21 mouse cellular contexts compared by ENCODE assay signal in the genomic region with DNA sequence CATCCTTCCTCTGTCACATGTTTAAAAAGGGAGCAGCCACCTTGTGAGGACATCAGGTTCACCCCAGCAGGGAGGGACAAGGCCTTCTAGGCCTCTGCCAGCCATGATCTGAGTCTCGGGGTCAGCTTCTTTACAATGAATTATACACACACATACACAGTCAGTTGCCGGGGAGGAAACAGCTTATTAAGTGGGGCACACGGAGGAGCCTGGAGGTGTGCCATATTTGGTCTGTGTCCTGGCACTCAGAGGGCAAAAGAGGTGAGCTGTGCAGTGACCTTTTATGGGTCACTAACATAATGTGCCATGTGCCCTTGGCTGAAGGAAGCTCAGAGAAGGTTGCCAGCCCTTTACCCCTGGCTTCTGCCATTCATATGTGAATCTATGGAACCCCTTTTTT.
DNase-seq lines count a peak whose midpoint lies in the region; ATAC-seq and TF ChIP-seq lines count a peak whose summit lies in the region.
"Had no signal": no experiment of that assay in that cellular context is flagged by ENCODE, and none has a peak within 500 bp of the region (broad histone marks: within the 10 kb centered on the region; RNA-seq: fewer than 3 reads in every experiment).

No protein-coding gene starts in this region.

- TF ChIP-seq POLR2A in kidney, adult 2 months (IDR thresholded peaks at IDR 0.05; ENCODE audit: low read depth, low read length), result no peak

- ATAC-seq in hindbrain, embryonic 12.5 days (ENCODE audit: low FRiP score), result no peak
- ATAC-seq: forebrain, embryonic 16.5 days; intestine, embryonic 15.5 days; lung, postnatal 0 days; midbrain, embryonic 13.5 days had no signal

- no peak for TF ChIP-seq CTCF in kidney, adult 2 months (conservative IDR thresholded peaks at IDR 0.05; ENCODE audit: insufficient read depth, insufficient read length, low read depth, low read length)

- H3K36me3 ChIP-seq in kidney, adult 2 months (ENCODE audit: control insufficient read depth, insufficient read depth, low read length), result no peaks in the 10 kb centered on the region
- peaks cover 5% of the 10 kb centered on the region; the same call in 1 of the 2 replicates for H3K36me3 ChIP-seq in hindbrain, embryonic 12.5 days
- H3K36me3 ChIP-seq: embryonic facial prominence, embryonic 15.5 days; intestine, embryonic 15.5 days had no signal

- DNase-seq in kidney, adult 2 months, result peak; percentile 74
- DNase-seq in kidney, postnatal 4 days, result no peak
- peak; percentile 32 to 36 for DNase-seq in cerebellum, adult 18-20 months
- DNase-seq in cerebellum, adult 9-10 months, result peak; percentile 57
- peak; percentile 66 to 81 for DNase-seq in kidney, postnatal 25 days
- no peak for DNase-seq in retina, embryonic 14.5 days (ENCODE audit: low spot score)
- DNase-seq: adrenal gland, adult 2 months; heart, postnatal 36 days; layer of hippocampus, postnatal 36 days; right cerebral cortex, postnatal 14 days; spleen, adult 18-20 months; thymus, postnatal 4 days had no signal

- WGBS in kidney, adult 2 months, result 33% methylated on average over 3 of the region's 3 CpGs
- whole genome bisulfite sequencing in hindbrain, embryonic 12.5 days, result 68% methylated on average over 3 of the region's 3 CpGs

- H3K27me3 ChIP-seq in kidney, adult 2 months (replicated peaks; ENCODE audit: control insufficient read depth, insufficient read depth, low read length), result no peaks in the 10 kb centered on the region
- no peaks in the 10 kb centered on the region for H3K27me3 ChIP-seq in hindbrain, embryonic 12.5 days
- H3K27me3 ChIP-seq: embryonic facial prominence, embryonic 15.5 days; hindbrain, embryonic 15.5 days; intestine, embryonic 15.5 days; midbrain, embryonic 13.5 days; neural tube, embryonic 15.5 days had no signal

- no peaks in the 10 kb centered on the region for H3K9me3 ChIP-seq in hindbrain, embryonic 12.5 days (replicated peaks)
- H3K9me3 ChIP-seq: embryonic facial prominence, embryonic 15.5 days; hindbrain, embryonic 15.5 days; intestine, embryonic 15.5 days; midbrain, embryonic 13.5 days; neural tube, embryonic 15.5 days had no signal

- H3K4me2 ChIP-seq in hindbrain, embryonic 12.5 days (replicated peaks), result no peak overlapping the region
- H3K4me2 ChIP-seq: embryonic facial prominence, embryonic 15.5 days; hindbrain, embryonic 15.5 days; intestine, embryonic 15.5 days; midbrain, embryonic 13.5 days; neural tube, embryonic 15.5 days had no signal

- H3K4me3 ChIP-seq in kidney, adult 2 months (ENCODE audit: insufficient read depth, low read depth, low read length), result no peak overlapping the region
- no peak overlapping the region for H3K4me3 ChIP-seq in hindbrain, embryonic 12.5 days
- H3K4me3 ChIP-seq: embryonic facial prominence, embryonic 15.5 days; hindbrain, embryonic 15.5 days; intestine, embryonic 15.5 days; layer of hippocampus, adult 2 months; midbrain, embryonic 13.5 days; neural tube, embryonic 15.5 days had no signal

- peaks cover 15% of the 10 kb centered on the region for H3K4me1 ChIP-seq in kidney, adult 2 months (ENCODE audit: control insufficient read depth, insufficient read depth, low read length)
- H3K4me1 ChIP-seq in hindbrain, embryonic 12.5 days, result peaks cover 15% of the 10 kb centered on the region; the same call in 1 of the 2 replicates
- H3K4me1 ChIP-seq: embryonic facial prominence, embryonic 15.5 days had no signal

- no peak overlapping the region for H3K9ac ChIP-seq in hindbrain, embryonic 12.5 days
- H3K9ac ChIP-seq: embryonic facial prominence, embryonic 15.5 days; hindbrain, embryonic 15.5 days; intestine, embryonic 15.5 days; midbrain, embryonic 13.5 days; neural tube, embryonic 15.5 days had no signal

- H3K27ac ChIP-seq in kidney, adult 2 months (ENCODE audit: insufficient read depth, low read depth, low read length), result peak overlapping the region; percentile 28; the same call in 1 of the 2 replicates
- H3K27ac ChIP-seq in hindbrain, embryonic 12.5 days, result no peak overlapping the region
- H3K27ac ChIP-seq: embryonic facial prominence, embryonic 15.5 days; hindbrain, embryonic 15.5 days; intestine, embryonic 15.5 days; layer of hippocampus, adult 2 months; midbrain, embryonic 13.5 days; neural tube, embryonic 15.5 days had no signal

Comparison
In these comparisons a context has a peak if more than half of its experiments do, and no peak if none do; other contexts are left out.
1. DNase-seq: peak in kidney, adult 2 months (single experiment), cerebellum, adult 18-20 months (2 of 2), cerebellum, adult 9-10 months (single experiment) and kidney, postnatal 25 days (2 of 2); none in kidney, postnatal 4 days (0 of 2) and retina, embryonic 14.5 days (single experiment).